ENCODE assay signal across 8 mouse cellular contexts in genomic region chr9:118606148-118606816, GRCm38 (mm10). TPM values are rescaled to one million over a fixed set of nuclear protein-coding genes. Genes with fewer than 3 reads are reported as not detected.
DNase-seq lines count a peak whose midpoint lies in the region; ATAC-seq and TF ChIP-seq lines count a peak whose summit lies in the region.

Gene Itga9, plus strand, starts transcription at chr9:118606690.

- no peak within 1 kb of the TSS for H3K27ac ChIP-seq in embryonic fibroblast, embryonic 13.5 days (ENCODE audit: insufficient read depth, low read length)
- peak within 1 kb of the TSS; percentile 70 for H3K27ac ChIP-seq in heart, embryonic 13.5 days (replicated peaks)
- H3K27ac ChIP-seq in kidney, embryonic 16.5 days (ENCODE audit: low read length), result peak within 1 kb of the TSS; percentile 77
- H3K27ac ChIP-seq in liver, embryonic 14.5 days, result no peak within 1 kb of the TSS
- 0 out of 2 replicates have a peak within 1 kb of the TSS, but pooled peaks have one; percentile 34 for H3K27ac ChIP-seq in neural tube, embryonic 11.5 days (ENCODE audit: low read depth, low read length)
- peak within 1 kb of the TSS; percentile 49; the same call in 1 of the 2 replicates for H3K27ac ChIP-seq in stomach, embryonic 15.5 days

- peak within 1 kb of the TSS; percentile 86 for H3K4me2 ChIP-seq in heart, embryonic 13.5 days
- H3K4me2 ChIP-seq in kidney, embryonic 16.5 days (replicated peaks; ENCODE audit: low read depth, low read length), result peak within 1 kb of the TSS; percentile 76
- H3K4me2 ChIP-seq in liver, embryonic 14.5 days (ENCODE audit: low read depth), result peak within 1 kb of the TSS; percentile 62
- peak within 1 kb of the TSS; percentile 89 for H3K4me2 ChIP-seq in neural tube, embryonic 11.5 days (ENCODE audit: low read depth)
- H3K4me2 ChIP-seq in stomach, embryonic 15.5 days, result peak within 1 kb of the TSS; percentile 87

- no peaks in the 10 kb centered on the region for H3K36me3 ChIP-seq in erythroblast, embryonic 14.5 days (ENCODE audit: control insufficient read depth)
- no peaks in the 10 kb centered on the region for H3K36me3 ChIP-seq in heart, embryonic 13.5 days
- H3K36me3 ChIP-seq in kidney, embryonic 16.5 days (ENCODE audit: insufficient read depth, low read length), result no peaks in the 10 kb centered on the region
- no peaks in the 10 kb centered on the region for H3K36me3 ChIP-seq in liver, embryonic 14.5 days (replicated peaks; ENCODE audit: control insufficient read depth, insufficient read depth, low read depth)
- H3K36me3 ChIP-seq in neural tube, embryonic 11.5 days (ENCODE audit: control insufficient read depth, insufficient read depth, low read length), result no peaks in the 10 kb centered on the region
- H3K36me3 ChIP-seq in stomach, embryonic 15.5 days, result no peaks in the 10 kb centered on the region

- no peak for ATAC-seq in erythroblast, adult 5-6 weeks (replicated peaks; ENCODE audit: low FRiP score, poor library complexity, severe bottlenecking)
- ATAC-seq in heart, embryonic 13.5 days (ENCODE audit: extremely low read depth, insufficient number of reproducible peaks, low FRiP score, low TSS enrichment), result peak; percentile 63
- peak; percentile 92 for ATAC-seq in kidney, embryonic 16.5 days (ENCODE audit: low FRiP score, low TSS enrichment)
- ATAC-seq in liver, embryonic 14.5 days (ENCODE audit: insufficient read depth), result peak; percentile 38; the same call in 1 of the 2 replicates
- peak; percentile 92 for ATAC-seq in neural tube, embryonic 11.5 days (ENCODE audit: insufficient read depth, low FRiP score, low TSS enrichment)
- peak; percentile 72 for ATAC-seq in stomach, embryonic 15.5 days (ENCODE audit: insufficient read depth, low FRiP score, low read depth)

- H3K4me3 ChIP-seq in erythroblast, embryonic 14.5 days (replicated peaks), result peak within 1 kb of the TSS; percentile 46
- H3K4me3 ChIP-seq in embryonic fibroblast, embryonic 13.5 days (ENCODE audit: insufficient read depth, low read length), result peak within 1 kb of the TSS; percentile 51
- H3K4me3 ChIP-seq in heart, embryonic 13.5 days, result peak within 1 kb of the TSS; percentile 82
- H3K4me3 ChIP-seq in kidney, embryonic 16.5 days (ENCODE audit: low read length), result peak within 1 kb of the TSS; percentile 78
- H3K4me3 ChIP-seq in liver, embryonic 14.5 days (ENCODE audit: insufficient read depth in 1 of 2, low read depth in 2 of 2, low read length in 2 of 2), result peak within 1 kb of the TSS; percentile 32 to 45
- peak within 1 kb of the TSS; percentile 71 for H3K4me3 ChIP-seq in neural tube, embryonic 11.5 days (ENCODE audit: low read depth, low read length)
- peak within 1 kb of the TSS; percentile 68 for H3K4me3 ChIP-seq in stomach, embryonic 15.5 days (replicated peaks)

- H3K9ac ChIP-seq in heart, embryonic 13.5 days, result peak within 1 kb of the TSS; percentile 94
- H3K9ac ChIP-seq in kidney, embryonic 16.5 days (replicated peaks; ENCODE audit: low read length), result peak within 1 kb of the TSS; percentile 91
- no peak within 1 kb of the TSS for H3K9ac ChIP-seq in liver, embryonic 14.5 days (replicated peaks)
- H3K9ac ChIP-seq in neural tube, embryonic 11.5 days (ENCODE audit: low read length), result peak within 1 kb of the TSS; percentile 85
- peak within 1 kb of the TSS; percentile 67 for H3K9ac ChIP-seq in stomach, embryonic 15.5 days

- TF ChIP-seq EP300 in liver, embryonic 14.5 days (IDR thresholded peaks at IDR 0.05; ENCODE audit: low read depth), result no peak

- 0 out of 2 replicates have a peak, but pooled peaks have one; percentile 28 for TF ChIP-seq POLR2A in embryonic fibroblast, embryonic 13.5 days (IDR thresholded peaks at IDR 0.05; ENCODE audit: low read depth, low read length)

- DNase-seq in liver, embryonic 14.5 days (ENCODE audit: low read depth in 3 of 3, low spot score in 3 of 3), result no peak
- peak; percentile 87 for DNase-seq in neural tube, embryonic 11.5 days (ENCODE audit: low spot score)

- H3K4me1 ChIP-seq in erythroblast, embryonic 14.5 days (ENCODE audit: control insufficient read depth), result peaks cover 3% of the 10 kb centered on the region; the same call in 1 of the 2 replicates
- no peaks in the 10 kb centered on the region for H3K4me1 ChIP-seq in embryonic fibroblast, embryonic 13.5 days (ENCODE audit: control insufficient read depth, insufficient read depth, low read length)
- H3K4me1 ChIP-seq in heart, embryonic 13.5 days, result peaks cover 57% of the 10 kb centered on the region
- peaks cover 27% of the 10 kb centered on the region for H3K4me1 ChIP-seq in kidney, embryonic 16.5 days (ENCODE audit: insufficient read depth, low read length)
- no peaks in the 10 kb centered on the region for H3K4me1 ChIP-seq in liver, embryonic 14.5 days (replicated peaks; ENCODE audit: control insufficient read depth in 2 of 2, insufficient read depth in 2 of 2, low read length in 1 of 2)
- H3K4me1 ChIP-seq in neural tube, embryonic 11.5 days (ENCODE audit: control insufficient read depth, insufficient read depth, low read length), result peaks cover 5% of the 10 kb centered on the region; the same call in 1 of the 2 replicates
- H3K4me1 ChIP-seq in stomach, embryonic 15.5 days, result peaks cover 9% of the 10 kb centered on the region

- H3K9me3 ChIP-seq in erythroblast, embryonic 14.5 days (ENCODE audit: control insufficient read depth, low read length), result no peaks in the 10 kb centered on the region
- no peaks in the 10 kb centered on the region for H3K9me3 ChIP-seq in heart, embryonic 13.5 days
- no peaks in the 10 kb centered on the region for H3K9me3 ChIP-seq in kidney, embryonic 16.5 days (ENCODE audit: low read length)
- H3K9me3 ChIP-seq in liver, embryonic 14.5 days (ENCODE audit: control insufficient read depth, low read length), result no peaks in the 10 kb centered on the region
- H3K9me3 ChIP-seq in neural tube, embryonic 11.5 days (ENCODE audit: control insufficient read depth, low read length), result no peaks in the 10 kb centered on the region
- H3K9me3 ChIP-seq in stomach, embryonic 15.5 days, result no peaks in the 10 kb centered on the region

- H3K27me3 ChIP-seq in erythroblast, embryonic 14.5 days (ENCODE audit: control insufficient read depth), result peaks cover 50% of the 10 kb centered on the region
- H3K27me3 ChIP-seq in heart, embryonic 13.5 days (replicated peaks), result peaks cover 37% of the 10 kb centered on the region
- no peaks in the 10 kb centered on the region for H3K27me3 ChIP-seq in kidney, embryonic 16.5 days (ENCODE audit: insufficient read depth, low read length)
- H3K27me3 ChIP-seq in liver, embryonic 14.5 days (ENCODE audit: control insufficient read depth, insufficient read depth, low read length), result peaks cover 15% of the 10 kb centered on the region
- 0 out of 2 replicates have a peak, but pooled peaks cover 8% of the 10 kb centered on the region for H3K27me3 ChIP-seq in neural tube, embryonic 11.5 days (ENCODE audit: control insufficient read depth, insufficient read depth, low read length)
- H3K27me3 ChIP-seq in stomach, embryonic 15.5 days (replicated peaks), result 0 out of 2 replicates have a peak, but pooled peaks cover 2% of the 10 kb centered on the region

- peak; percentile 28; the same call in 1 of the 2 replicates for TF ChIP-seq CTCF in embryonic fibroblast, embryonic 13.5 days (IDR thresholded peaks at IDR 0.05; ENCODE audit: borderline replicate concordance, insufficient read depth, low read length)
- TF ChIP-seq CTCF in liver, embryonic 14.5 days (IDR thresholded peaks at IDR 0.05; ENCODE audit: low read depth), result peak; percentile 65

- 10% methylated on average over 42 of the region's 42 CpGs for WGBS in heart, embryonic 13.5 days
- WGBS in kidney, embryonic 16.5 days, result 11% methylated on average over 32 of the region's 42 CpGs
- WGBS in liver, embryonic 14.5 days (ENCODE audit: insufficient replicate concordance), result 12% methylated on average over 40 of the region's 42 CpGs
- 12% methylated on average over 42 of the region's 42 CpGs for WGBS in neural tube, embryonic 11.5 days
- 9% methylated on average over 42 of the region's 42 CpGs for WGBS in stomach, embryonic 15.5 days

RNA-seq across cellular contexts. Expression of gene Itga9, which starts in this region (rescaled TPM):
- polyA plus RNA-seq in erythroblast, embryonic 14.5 days (2012), result under 0.01 and 0.02 TPM in 2 replicates
- total RNA-seq in erythroblast, adult 5-6 weeks (2015; ENCODE audit: low replicate concordance), result 0.84 and 2.3 TPM in 2 replicates
- 0.17 and 0.28 TPM in 2 replicates for total RNA-seq in erythroblast, adult 5-6 weeks (2017; ENCODE audit: low replicate concordance)
- 11.6 and 22.9 TPM in 2 replicates for polyA plus RNA-seq in embryonic fibroblast, embryonic 13.5 days (2011; ENCODE audit: insufficient read length, low read depth, missing spikeins)
- 6.5 and 8.4 TPM in 2 replicates for polyA plus RNA-seq in heart, embryonic 13.5 days (2015; fragmentation: Nextera tagmentation; extraction: Ambion mirVana)
- polyA plus RNA-seq in kidney, embryonic 16.5 days (2015; fragmentation: Nextera tagmentation; extraction: Ambion mirVana), result 10.8 and 11.1 TPM in 2 replicates
- 2.8 and 3.3 TPM in 2 replicates for polyA plus RNA-seq in liver, embryonic 14.5 days (2012; rRNA removed)
- polyA plus RNA-seq in liver, embryonic 14.5 days (2014; fragmentation: Nextera tagmentation; extraction: Ambion mirVana), result 1.4 and 2.2 TPM in 2 replicates
- 8.2 and 9.9 TPM in 2 replicates for polyA plus RNA-seq in neural tube, embryonic 11.5 days (2014; fragmentation: Nextera tagmentation; extraction: Ambion mirVana)
- 16.2 and 17.6 TPM in 2 replicates for polyA plus RNA-seq in stomach, embryonic 15.5 days (2015; fragmentation: Nextera tagmentation; extraction: Ambion mirVana)

Comparison
In these comparisons a context has a peak if more than half of its experiments do, and no peak if none do; other contexts are left out.
1. H3K27ac ChIP-seq: peak in heart, embryonic 13.5 days (single experiment), kidney, embryonic 16.5 days (single experiment), neural tube, embryonic 11.5 days (single experiment) and stomach, embryonic 15.5 days (single experiment); none in embryonic fibroblast, embryonic 13.5 days (single experiment) and liver, embryonic 14.5 days (single experiment).
2. Peak in every context shown above with its lines, with median percentiles within 50 percentile points of each other: H3K4me3 ChIP-seq and H3K4me2 ChIP-seq.